Mouse (Mus musculus) lung, postnatal 0 days (tissue): ENCODE measurements around the gene Plscr4.

ENCODE experiments used
- CTCF ChIP-seq: IDR thresholded peaks from 2 replicates; pipeline ENCODE4 v1.5.1; 2016; ENCODE audit warnings: antibody characterized with exemption, mild to moderate bottlenecking
- EP300 ChIP-seq: IDR thresholded peaks from 2 replicates; pipeline ENCODE4 v1.6.1; 2016; ENCODE audit warnings: antibody characterized with exemption, mild to moderate bottlenecking, control low read depth

- TF ChIP-seq CTCF (no peak), EP300 (no peak)
Measured at GRCm38 (mm10) chr9:92530055-92530454, 72.9 kb downstream of the Plscr4 start.
